Mouse (Mus musculus): ENCODE measurements around the gene Gm10135.

DNA sequence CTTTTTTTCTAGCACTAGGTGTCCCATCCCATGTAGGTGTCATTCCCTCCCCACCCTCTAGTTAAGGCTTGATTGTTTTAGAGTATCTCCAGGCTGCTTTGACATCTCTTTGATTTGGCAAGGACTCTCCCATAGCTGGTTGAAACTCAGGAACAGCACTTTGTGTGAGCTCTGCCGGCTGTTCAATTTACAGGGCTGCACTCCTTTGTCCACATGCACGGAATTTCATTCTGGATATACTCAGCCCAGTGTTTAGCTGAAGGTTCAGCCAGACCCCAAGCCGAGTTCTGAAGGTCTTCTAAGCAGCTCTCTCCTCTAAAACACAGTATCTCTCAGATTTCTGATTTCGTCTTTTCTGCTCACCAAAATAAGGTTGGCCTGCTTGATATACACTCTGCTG lies 2.1 kb downstream of the Gm10135 start:
- TF ChIP-seq CTCF (IDR thresholded peaks at IDR 0.05; ENCODE audit: borderline replicate concordance, insufficient read depth, low read length) = no peak
- TF ChIP-seq POLR2A (IDR thresholded peaks at IDR 0.05; ENCODE audit: low read depth, low read length) = no peak

Data from embryonic fibroblast, embryonic 13.5 days (primary cell).